In genomic region chr15:101224006-101224906, GRCm38 (mm10) we compare ENCODE assay signal across 8 mouse cellular contexts. TPM values are rescaled to one million over a fixed set of nuclear protein-coding genes. Genes with fewer than 3 reads are reported as not detected.
A peak's percentile ranks its signal among the peaks of the same experiment; 100 is the strongest.
DNase-seq lines count a peak whose midpoint lies in the region; ATAC-seq and TF ChIP-seq lines count a peak whose summit lies in the region.

TSS of gene Grasp (plus strand) at chr15:101224188.

- no peaks in the 10 kb centered on the region for H3K36me3 ChIP-seq in intestine, embryonic 15.5 days

- no peak for TF ChIP-seq CTCF in cortical plate, adult 2 months (IDR thresholded peaks at IDR 0.05; ENCODE audit: extremely low read depth, insufficient read depth, low read length)

- H3K27me3 ChIP-seq in intestine, embryonic 15.5 days (replicated peaks): no peaks in the 10 kb centered on the region

- H3K4me2 ChIP-seq in intestine, embryonic 15.5 days (replicated peaks): peak within 1 kb of the TSS; percentile 93

- H3K27ac ChIP-seq in cortical plate, adult 2 months (ENCODE audit: insufficient read depth, low read length): peak within 1 kb of the TSS; percentile 93
- peak within 1 kb of the TSS; percentile 56 for H3K27ac ChIP-seq in intestine, embryonic 15.5 days

- H3K4me1 ChIP-seq in cortical plate, adult 2 months (ENCODE audit: control insufficient read depth, insufficient read depth, low read length): peaks cover 7% of the 10 kb centered on the region
- peaks cover 56% of the 10 kb centered on the region for H3K4me1 ChIP-seq in intestine, embryonic 15.5 days (replicated peaks)

- TF ChIP-seq POLR2A in cortical plate, adult 2 months (IDR thresholded peaks at IDR 0.05; ENCODE audit: extremely low read depth, insufficient read depth, low read length): peak; percentile 97

- H3K9me3 ChIP-seq in intestine, embryonic 15.5 days: no peaks in the 10 kb centered on the region

- intact Hi-C loops in gastrocnemius, postnatal 36 days (cut with DNase I): loop anchor here (5.0 to 10.0 kb wide), 3 partner anchors 63 to 851 kb away; partner anchors contain the start of gene Eif4b
- intact Hi-C loops in left cerebral cortex, postnatal 36 days (cut with DNase I): loop anchor here (5.0 to 10.0 kb wide), 3 partner anchors 58 to 851 kb away; partner anchors contain the start of genes Atg101 and Eif4b

- DNase-seq in gastrocnemius, postnatal 36 days: peak; percentile 90 to 91
- peak; percentile 86 to 90 for DNase-seq in left cerebral cortex, postnatal 36 days (ENCODE audit: low spot score in 2 of 2)
- DNase-seq in mesoderm, embryonic 11.5 days (ENCODE audit: low read depth, low spot score): peak; percentile 83
- peak; percentile 90 for DNase-seq in right cerebral cortex, postnatal 25 days
- DNase-seq in urinary bladder, postnatal 36 days (ENCODE audit: low spot score in 2 of 2): peak; percentile 85 to 89

- peak within 1 kb of the TSS; percentile 89 for H3K4me3 ChIP-seq in cortical plate, adult 2 months (ENCODE audit: insufficient read depth, low read length)
- peak within 1 kb of the TSS; percentile 61 for H3K4me3 ChIP-seq in intestine, embryonic 15.5 days (replicated peaks)

- peak; percentile 77 for ATAC-seq in activated CD4-positive, CD25-positive, alpha-beta regulatory T cell, adult 4 months
- ATAC-seq in intestine, embryonic 15.5 days: peak; percentile 90

- under 1% methylated on average over 72 of the region's 77 CpGs for WGBS in intestine, embryonic 15.5 days

- peak within 1 kb of the TSS; percentile 65 for H3K9ac ChIP-seq in intestine, embryonic 15.5 days

RNA-seq across cellular contexts. Expression of gene Grasp, which starts in this region (rescaled TPM):
- polyA plus RNA-seq in activated CD4-positive, CD25-positive, alpha-beta regulatory T cell, adult 4 months (2017; shearing (Covaris generic)): not detected
- 39.7 and 41.0 TPM in 2 replicates for polyA plus RNA-seq in cortical plate, adult 2 months (2012; rRNA removed)
- total RNA-seq in gastrocnemius, postnatal 36 days (2021): 1 to 10 TPM; 5.7 to 6.3 TPM
- 3.9 and 4.8 TPM in 2 replicates for polyA plus RNA-seq in intestine, embryonic 15.5 days (2015; fragmentation: Nextera tagmentation; extraction: Ambion mirVana)
- total RNA-seq in left cerebral cortex, postnatal 36 days (2021): 10 to 100 TPM; 76.3 to 89.5 TPM

Comparison
In these comparisons a context has a peak if more than half of its experiments do, and no peak if none do; other contexts are left out.
1. Peak in every context shown above with its lines: DNase-seq, ATAC-seq, H3K4me3 ChIP-seq and H3K27ac ChIP-seq.
2. RNA of gene Grasp (total RNA-seq): 76.3 to 89.5 TPM in left cerebral cortex, postnatal 36 days; 5.7 to 6.3 TPM in gastrocnemius, postnatal 36 days; every median in the first group is over 10 times any median in the second.
3. Peak in ATAC-seq in activated CD4-positive, CD25-positive, alpha-beta regulatory T cell, adult 4 months; RNA of the gene not detected or under 1 TPM.